Mouse (Mus musculus): ENCODE measurements at regions not wholly inside any gene's neighbourhood (a gene's known extent, or its start where the extent isn't known, plus 50 kb on each side); places are given as distances from the start of the nearest gene placed in this dataset.

GRCm38 (mm10) chr14:54099360-54099759 is 154.5 kb downstream of the Dad1 start:
- DNase-seq (ENCODE audit: extremely low read depth, low read depth) = peak; percentile 18

GRCm38 (mm10) chr14:54098122-54098775 is 155.7 kb downstream of the Dad1 start:
- DNase-seq (ENCODE audit: extremely low read depth, low read depth) = no peak

GRCm38 (mm10) chr14:54097026-54097425 is 156.9 kb downstream of the Dad1 start:
- DNase-seq (ENCODE audit: extremely low read depth, low read depth) = no peak

- no peak for DNase-seq (ENCODE audit: extremely low read depth, low read depth)
Observed at GRCm38 (mm10) chr14:54092444-54092843, 161.5 kb downstream of the Dad1 start.

GRCm38 (mm10) chr14:54086660-54087059 is 167.2 kb downstream of the Dad1 start:
- no peak for DNase-seq (ENCODE audit: extremely low read depth, low read depth)

GRCm38 (mm10) chr14:54074659-54075058 is 179.2 kb downstream of the Dad1 start:
- DNase-seq (ENCODE audit: extremely low read depth, low read depth) = no peak

- DNase-seq (ENCODE audit: extremely low read depth, low read depth) = no peak
Observed at GRCm38 (mm10) chr14:54072283-54072912, 181.5 kb downstream of the Dad1 start.

- no peak for DNase-seq (ENCODE audit: extremely low read depth, low read depth)
Observed at GRCm38 (mm10) chr14:54070240-54070639, 183.7 kb downstream of the Dad1 start.

GRCm38 (mm10) chr14:54068684-54069083 is 185.2 kb downstream of the Dad1 start:
- no peak for DNase-seq (ENCODE audit: extremely low read depth, low read depth)

- DNase-seq (ENCODE audit: extremely low read depth, low read depth) = no peak
Observed at GRCm38 (mm10) chr14:54065466-54065865, 188.4 kb downstream of the Dad1 start.

GRCm38 (mm10) chr14:54064541-54065402 is 189.1 kb downstream of the Dad1 start:
- DNase-seq (ENCODE audit: extremely low read depth, low read depth) = no peak

GRCm38 (mm10) chr14:54061570-54061969 is 192.3 kb downstream of the Dad1 start:
- no peak for DNase-seq (ENCODE audit: extremely low read depth, low read depth)

GRCm38 (mm10) chr14:54059776-54060175 is 194.1 kb downstream of the Dad1 start:
- peak; percentile 30 for DNase-seq (ENCODE audit: extremely low read depth, low read depth)

GRCm38 (mm10) chr14:54059096-54059495 is 194.8 kb downstream of the Dad1 start:
- DNase-seq (ENCODE audit: extremely low read depth, low read depth) = no peak

GRCm38 (mm10) chr14:54056691-54057090 is 197.2 kb downstream of the Dad1 start:
- no peak for DNase-seq (ENCODE audit: extremely low read depth, low read depth)

- DNase-seq (ENCODE audit: extremely low read depth, low read depth) = no peak
Observed at GRCm38 (mm10) chr14:54055390-54055789, 198.5 kb downstream of the Dad1 start.

GRCm38 (mm10) chr14:54042286-54042685 is 211.6 kb downstream of the Dad1 start:
- no peak for DNase-seq (ENCODE audit: extremely low read depth, low read depth)

GRCm38 (mm10) chr14:54040644-54041043 is 213.3 kb downstream of the Dad1 start:
- peak; percentile 33 for DNase-seq (ENCODE audit: extremely low read depth, low read depth)

- no peak for DNase-seq (ENCODE audit: extremely low read depth, low read depth)
Observed at GRCm38 (mm10) chr14:54034516-54034915, 219.4 kb downstream of the Dad1 start.

GRCm38 (mm10) chr14:54023552-54023951 is 230.4 kb downstream of the Dad1 start:
- no peak for DNase-seq (ENCODE audit: extremely low read depth, low read depth)

GRCm38 (mm10) chr14:54021443-54021842 is 232.5 kb downstream of the Dad1 start:
- DNase-seq (ENCODE audit: extremely low read depth, low read depth) = no peak

GRCm38 (mm10) chr14:54014628-54015027 is 239.3 kb downstream of the Dad1 start:
- no peak for DNase-seq (ENCODE audit: extremely low read depth, low read depth)

All from MEL-GATA-1-ER (cell line).